In genomic region chr19:7136016-7136415, GRCm38 (mm10) we compare ENCODE assay signal across 9 mouse cellular contexts. TPM values are rescaled to one million over a fixed set of nuclear protein-coding genes. Genes with fewer than 3 reads are reported as not detected.
A peak's percentile ranks its signal among the peaks of the same experiment; 100 is the strongest.
DNase-seq lines count a peak whose midpoint lies in the region; ATAC-seq lines count a peak whose summit lies in the region.
"Had no signal": no experiment of that assay in that cellular context is flagged by ENCODE, and none has a peak within 500 bp of the region (broad histone marks: within the 10 kb centered on the region; RNA-seq: fewer than 3 reads in every experiment).

No protein-coding gene starts in this region.

- peak overlapping the region; percentile 12; the same call in 1 of the 2 replicates for H3K4me2 ChIP-seq in heart, embryonic 15.5 days
- no peak overlapping the region for H3K4me2 ChIP-seq in midbrain, embryonic 15.5 days

- no peaks in the 10 kb centered on the region for H3K36me3 ChIP-seq in heart, embryonic 15.5 days
- H3K36me3 ChIP-seq in midbrain, embryonic 15.5 days (replicated peaks) = no peaks in the 10 kb centered on the region
- H3K36me3 ChIP-seq: G1E had no signal

- no peak overlapping the region for H3K4me3 ChIP-seq in heart, embryonic 15.5 days
- H3K4me3 ChIP-seq in midbrain, embryonic 15.5 days = no peak overlapping the region

- 15% methylated on average over 9 of the region's 9 CpGs for WGBS in heart, embryonic 15.5 days
- WGBS in midbrain, embryonic 15.5 days = 12% methylated on average over 9 of the region's 9 CpGs

- H3K9me3 ChIP-seq in heart, embryonic 15.5 days (replicated peaks) = no peaks in the 10 kb centered on the region
- no peaks in the 10 kb centered on the region for H3K9me3 ChIP-seq in midbrain, embryonic 15.5 days
- H3K9me3 ChIP-seq: G1E had no signal

- DNase-seq in lung, adult 18-20 months = peak; percentile 41 to 53
- no peak for DNase-seq in lung, postnatal 25 days (ENCODE audit: low spot score)
- DNase-seq in cerebellum, postnatal 10 days = peak; percentile 47 to 62
- DNase-seq in kidney, postnatal 10 days = peak; percentile 78
- no peak for DNase-seq in thymus, postnatal 4 days

- peaks cover 68% of the 10 kb centered on the region for H3K4me1 ChIP-seq in heart, embryonic 15.5 days (replicated peaks)
- peaks cover 81% of the 10 kb centered on the region for H3K4me1 ChIP-seq in midbrain, embryonic 15.5 days

- ATAC-seq in heart, embryonic 15.5 days (replicated peaks; ENCODE audit: insufficient number of reproducible peaks, insufficient read depth, low FRiP score, low read depth) = peak; percentile 66
- no peak for ATAC-seq in midbrain, embryonic 15.5 days (replicated peaks)
- no peak for ATAC-seq in erythroblast, adult 5-6 weeks (replicated peaks; ENCODE audit: low FRiP score, poor library complexity, severe bottlenecking)

- H3K27me3 ChIP-seq in heart, embryonic 15.5 days = peaks cover 9% of the 10 kb centered on the region; the same call in 1 of the 2 replicates
- no peaks in the 10 kb centered on the region for H3K27me3 ChIP-seq in midbrain, embryonic 15.5 days (replicated peaks)

- H3K27ac ChIP-seq in heart, embryonic 15.5 days = peak overlapping the region; percentile 85
- peak overlapping the region; percentile 70 for H3K27ac ChIP-seq in midbrain, embryonic 15.5 days

- H3K9ac ChIP-seq in heart, embryonic 15.5 days = no peak overlapping the region; the same call in 1 of the 2 replicates
- no peak overlapping the region for H3K9ac ChIP-seq in midbrain, embryonic 15.5 days

RNA-seq across cellular contexts. Expression of gene Flrt1, which starts 30.5 kb away (rescaled TPM):
- 1.3 and 2.5 TPM in 2 replicates for polyA plus RNA-seq in heart, embryonic 15.5 days (2015; fragmentation: Nextera tagmentation; extraction: Ambion mirVana)
- polyA plus RNA-seq in midbrain, embryonic 15.5 days (2015; fragmentation: Nextera tagmentation; extraction: Ambion mirVana) = 12.2 and 12.5 TPM in 2 replicates
- not detected in 2 replicates for total RNA-seq in erythroblast, adult 5-6 weeks (2015; ENCODE audit: low replicate concordance)
- total RNA-seq in erythroblast, adult 5-6 weeks (2017; ENCODE audit: low replicate concordance) = not detected in 2 replicates
- polyA plus RNA-seq: G1E had no signal

Comparison
In these comparisons a context has a peak if more than half of its experiments do, and no peak if none do; other contexts are left out.
1. DNase-seq: peak in lung, adult 18-20 months (2 of 2), cerebellum, postnatal 10 days (2 of 2) and kidney, postnatal 10 days (single experiment); none in lung, postnatal 25 days (single experiment) and thymus, postnatal 4 days (single experiment).